Mouse (Mus musculus) limb, embryonic 15.5 days (tissue): ENCODE results near the gene Dnm3. TPM values are rescaled to one million over a fixed set of nuclear protein-coding genes. Genes with fewer than 3 reads are reported as not detected.

Source experiments
- ATAC-seq: fragments of 200-750 bp; cut with Nextera tagmentation; 2 replicates; pipeline ENCODE4 v1.8.0; 2017; ENCODE audit warnings: low read depth, moderate TSS enrichment; ENCODE audit not compliant: insufficient number of reproducible peaks, low FRiP score, low TSS enrichment
- H3K27ac ChIP-seq: fragments of 300-500 bp; sonication (generic); 2 replicates; pipeline ENCODE4 v1.5.1; 2015; ENCODE audit warnings: moderate library complexity, mild to moderate bottlenecking, inconsistent platforms
- H3K27me3 ChIP-seq: fragments of 300-500 bp; sonication (generic); 2 replicates; pipeline ENCODE4 v1.6.1; 2015; ENCODE audit warnings: inconsistent platforms
- H3K36me3 ChIP-seq: fragments of 300-500 bp; sonication (generic); 2 replicates; pipeline ENCODE4 v1.6.1; 2015; ENCODE audit warnings: inconsistent platforms
- H3K4me1 ChIP-seq: fragments of 300-500 bp; sonication (generic); 2 replicates; pipeline ENCODE4 v1.6.1; 2015; ENCODE audit warnings: inconsistent platforms
- H3K4me2 ChIP-seq: fragments of 300-500 bp; sonication (generic); 2 replicates; pipeline ENCODE4 v1.6.1; 2015; ENCODE audit warnings: mild to moderate bottlenecking, inconsistent platforms
- H3K4me3 ChIP-seq: fragments of 300-500 bp; sonication (generic); 2 replicates; pipeline ENCODE4 v1.5.1; 2015; ENCODE audit warnings: mild to moderate bottlenecking, inconsistent platforms
- H3K9ac ChIP-seq: fragments of 300-500 bp; sonication (generic); 2 replicates; pipeline ENCODE4 v1.6.1; 2015; ENCODE audit warnings: inconsistent platforms
- H3K9me3 ChIP-seq: fragments of 300-500 bp; sonication (generic); 2 replicates; pipeline ENCODE4 v1.6.1; 2016; ENCODE audit warnings: inconsistent platforms
- WGBS: fragments of 180-500 bp; shearing (Covaris S2); methylation state at CpG from one replicate; pipeline ENCODE4 v1.1.7; 2015; 5-methylcytosine and 5-hydroxymethylcytosine counted together
- polyA plus RNA-seq: library from polyadenylated mRNA; unstranded; fragments of >200 nt; fragmentation: Nextera tagmentation; extraction: Ambion mirVana; gene quantifications from 2 replicates; pipeline ENCODE4 v1.2.1, GENCODE M21; 2015

Dnm3 gene
- polyA plus RNA-seq, 1 experiment from 2014 or later = 23.6 TPM

- WGBS = 57% methylated on average over 2 of the region's 2 CpGs
- no peak for ATAC-seq
- Histone ChIP-seq H3K36me3 (no peaks in the 10 kb centered on the region), H3K9ac (no peak overlapping the region), H3K4me1 (peaks cover 29% of the 10 kb centered on the region), H3K27ac (peak overlapping the region; percentile 79), H3K4me3 (no peak overlapping the region), H3K9me3 (no peaks in the 10 kb centered on the region), H3K4me2 (no peak overlapping the region), H3K27me3 (no peaks in the 10 kb centered on the region)
Measured at GRCm38 (mm10) chr1:162312621-162313020, 165.2 kb downstream of the Dnm3 start.

- no peaks in the 10 kb centered on the region for H3K9me3 ChIP-seq
- H3K27me3 ChIP-seq = no peaks in the 10 kb centered on the region
- no peak overlapping the region for H3K4me2 ChIP-seq
- H3K36me3 ChIP-seq = no peaks in the 10 kb centered on the region
- 77% methylated on average over 7 of the region's 7 CpGs for WGBS
- no peak overlapping the region for H3K9ac ChIP-seq
- peaks cover 29% of the 10 kb centered on the region for H3K4me1 ChIP-seq
- H3K4me3 ChIP-seq = no peak overlapping the region
- peak overlapping the region; percentile 79 for H3K27ac ChIP-seq
- no peak for ATAC-seq
Measured at GRCm38 (mm10) chr1:162312152-162312551, 165.7 kb downstream of the Dnm3 start.

- ATAC-seq = peak; percentile 61; the same call in 1 of the 2 replicates
- 26% methylated on average over 6 of the region's 6 CpGs for WGBS
Measured at GRCm38 (mm10) chr1:162305247-162305646, 172.6 kb downstream of the Dnm3 start.

GRCm38 (mm10) chr1:162302480-162302879, 175.4 kb downstream of the Dnm3 start:
- Histone ChIP-seq H3K36me3 (no peaks in the 10 kb centered on the region), H3K27me3 (no peaks in the 10 kb centered on the region), H3K4me3 (no peak overlapping the region), H3K4me2 (no peak overlapping the region), H3K4me1 (peaks cover 37% of the 10 kb centered on the region), H3K9me3 (no peaks in the 10 kb centered on the region), H3K27ac (peak overlapping the region; percentile 74), H3K9ac (no peak overlapping the region)
- WGBS = 33% methylated on average over 4 of the region's 4 CpGs
- ATAC-seq = no peak

More at GRCm38 (mm10) chr1:162305247-162305646, 172.6 kb downstream of the Dnm3 start:
- no peaks in the 10 kb centered on the region for H3K36me3 ChIP-seq
- H3K9me3 ChIP-seq = no peaks in the 10 kb centered on the region
- no peaks in the 10 kb centered on the region for H3K27me3 ChIP-seq
- no peak overlapping the region for H3K4me3 ChIP-seq
- H3K4me2 ChIP-seq = no peak overlapping the region
- H3K27ac ChIP-seq = peak overlapping the region; percentile 77
- no peak overlapping the region for H3K9ac ChIP-seq
- peaks cover 37% of the 10 kb centered on the region for H3K4me1 ChIP-seq

GRCm38 (mm10) chr1:162299558-162300319, 178.1 kb downstream of the Dnm3 start:
- Histone ChIP-seq H3K27ac (peak overlapping the region; percentile 90), H3K27me3 (no peaks in the 10 kb centered on the region), H3K9ac (no peak overlapping the region), H3K4me3 (no peak overlapping the region), H3K4me2 (peak overlapping the region; percentile 20; the same call in 1 of the 2 replicates), H3K9me3 (no peaks in the 10 kb centered on the region), H3K36me3 (no peaks in the 10 kb centered on the region), H3K4me1 (peaks cover 25% of the 10 kb centered on the region)
- 37% methylated on average over 12 of the region's 12 CpGs for WGBS
- ATAC-seq = peak; percentile 84

- Histone ChIP-seq H3K36me3 (no peaks in the 10 kb centered on the region), H3K9me3 (no peaks in the 10 kb centered on the region), H3K4me3 (no peak overlapping the region), H3K4me1 (peaks cover 36% of the 10 kb centered on the region), H3K9ac (no peak overlapping the region), H3K4me2 (no peak overlapping the region), H3K27me3 (no peaks in the 10 kb centered on the region), H3K27ac (no peak overlapping the region)
- no peak for ATAC-seq
- WGBS = 82% methylated on average over 3 of the region's 3 CpGs
Measured at GRCm38 (mm10) chr1:162298527-162298926, 179.3 kb downstream of the Dnm3 start.

- Histone ChIP-seq H3K27ac (0 out of 2 replicates have a peak overlapping the region, but pooled peaks have one; percentile 57), H3K27me3 (no peaks in the 10 kb centered on the region), H3K9me3 (no peaks in the 10 kb centered on the region), H3K4me3 (no peak overlapping the region), H3K36me3 (no peaks in the 10 kb centered on the region), H3K4me1 (peaks cover 17% of the 10 kb centered on the region), H3K9ac (no peak overlapping the region), H3K4me2 (no peak overlapping the region)
- no peak for ATAC-seq
- WGBS = 60% methylated on average over 5 of the region's 5 CpGs
Measured at GRCm38 (mm10) chr1:162295443-162295842, 182.4 kb downstream of the Dnm3 start.

GRCm38 (mm10) chr1:162294572-162294910, 183.3 kb downstream of the Dnm3 start:
- 58% methylated on average over 4 of the region's 4 CpGs for WGBS
- no peak for ATAC-seq

GRCm38 (mm10) chr1:162293732-162294571, 183.9 kb downstream of the Dnm3 start:
- peak; percentile 69; the same call in 1 of the 2 replicates for ATAC-seq

More at GRCm38 (mm10) chr1:162294572-162294910, 183.3 kb downstream of the Dnm3 start:
- peak overlapping the region; percentile 85 for H3K27ac ChIP-seq
- H3K9me3 ChIP-seq = no peaks in the 10 kb centered on the region
- H3K9ac ChIP-seq = no peak overlapping the region
- H3K4me1 ChIP-seq = peaks cover 13% of the 10 kb centered on the region
- H3K27me3 ChIP-seq = no peaks in the 10 kb centered on the region
- no peak overlapping the region for H3K4me3 ChIP-seq
- no peaks in the 10 kb centered on the region for H3K36me3 ChIP-seq
- no peak overlapping the region for H3K4me2 ChIP-seq

GRCm38 (mm10) chr1:162286910-162287309, 190.9 kb downstream of the Dnm3 start:
- Histone ChIP-seq H3K4me1 (peaks cover 6% of the 10 kb centered on the region), H3K4me2 (no peak overlapping the region), H3K4me3 (no peak overlapping the region), H3K36me3 (no peaks in the 10 kb centered on the region), H3K27ac (no peak overlapping the region), H3K9ac (no peak overlapping the region), H3K9me3 (no peaks in the 10 kb centered on the region), H3K27me3 (no peaks in the 10 kb centered on the region)
- no peak for ATAC-seq
- WGBS = 61% methylated on average over 6 of the region's 6 CpGs

More at GRCm38 (mm10) chr1:162293732-162294571, 183.9 kb downstream of the Dnm3 start:
- H3K4me3 ChIP-seq = no peak overlapping the region
- no peak overlapping the region for H3K9ac ChIP-seq
- H3K9me3 ChIP-seq = no peaks in the 10 kb centered on the region
- 20% methylated on average over 4 of the region's 4 CpGs for WGBS
- H3K36me3 ChIP-seq = no peaks in the 10 kb centered on the region
- H3K27ac ChIP-seq = peak overlapping the region; percentile 85
- H3K4me2 ChIP-seq = no peak overlapping the region
- peaks cover 12% of the 10 kb centered on the region for H3K4me1 ChIP-seq
- H3K27me3 ChIP-seq = no peaks in the 10 kb centered on the region

- Histone ChIP-seq H3K4me1 (peaks cover 12% of the 10 kb centered on the region), H3K9me3 (no peaks in the 10 kb centered on the region), H3K4me2 (no peak overlapping the region), H3K4me3 (no peak overlapping the region), H3K27ac (peak overlapping the region; percentile 28; the same call in 1 of the 2 replicates), H3K36me3 (no peaks in the 10 kb centered on the region), H3K27me3 (no peaks in the 10 kb centered on the region), H3K9ac (no peak overlapping the region)
- ATAC-seq = no peak
- 23% methylated on average over 7 of the region's 7 CpGs for WGBS
Measured at GRCm38 (mm10) chr1:162281981-162282381, 195.9 kb downstream of the Dnm3 start.

- ATAC-seq = no peak
- Histone ChIP-seq H3K4me1 (peaks cover 15% of the 10 kb centered on the region), H3K27ac (no peak overlapping the region), H3K27me3 (no peaks in the 10 kb centered on the region), H3K9ac (no peak overlapping the region), H3K4me3 (no peak overlapping the region), H3K36me3 (no peaks in the 10 kb centered on the region), H3K4me2 (no peak overlapping the region), H3K9me3 (no peaks in the 10 kb centered on the region)
- WGBS = 90% methylated on average over 4 of the region's 4 CpGs
Measured at GRCm38 (mm10) chr1:162280052-162280451, 197.8 kb downstream of the Dnm3 start.
